Mouse (Mus musculus) embryonic stem cell, embryonic (primary cell): Measurements from ENCODE around the gene Atp9a.

Experiments used
- CTCF ChIA-PET, 4 experiments: fragments of 300-600 bp in 2 of 4; fragments of 350-600 bp in 2 of 4; sonication (Branson Sonifier 250); formaldehyde crosslinking; loops; one replicate each; lab custom pipeline; 2022; ENCODE audit warnings: inconsistent platforms in 2 of 4; lab: Charles Lee
- POLR2A ChIA-PET, 4 experiments: fragments of 300-600 bp in 2 of 4; fragments of 350-600 bp in 2 of 4; sonication (Branson Sonifier 250); formaldehyde crosslinking; loops; one replicate each; lab custom pipeline; 2022; ENCODE audit warnings: antibody characterized with exemption in 4 of 4, inconsistent platforms in 1 of 4; lab: Charles Lee

The Atp9a gene

GRCm38 (mm10) chr2:168654482-168654881 is 87.7 kb downstream of the Atp9a start:
- ChIA-PET CTCF (interaction anchor here in 3 of 4 experiments (0.5 to 1.5 kb wide), 8 partner anchors 8 to 251 kb away, joined by 3 to 7 read pairs (median 3); no protein-coding TSS in a partner anchor), POLR2A (interaction anchor here in 1 of 4 experiments (0.5 to 0.6 kb wide), 2 partner anchors 27 to 273 kb away, joined by 4 to 5 read pairs; no protein-coding TSS in a partner anchor)

- POLR2A ChIA-PET = interaction anchor here in 2 of 4 experiments (0.6 to 1.3 kb wide), 2 partner anchors 10 to 1357 kb away, joined by 3 read pairs; no protein-coding TSS in a partner anchor
- CTCF ChIA-PET = interaction anchor here (0.5 to 2.5 kb wide), 64 partner anchors 9 to 405 kb away, joined by 3 to 17 read pairs (median 3); no protein-coding TSS in a partner anchor
Observed at GRCm38 (mm10) chr2:168651757-168652156, 90.5 kb downstream of the Atp9a start.

- CTCF ChIA-PET = interaction anchor here in 3 of 4 experiments (0.6 to 1.5 kb wide), 6 partner anchors 11 to 209 kb away, joined by 3 to 8 read pairs (median 3); no protein-coding TSS in a partner anchor
- POLR2A ChIA-PET = interaction anchor here in 3 of 4 experiments (0.6 to 1.6 kb wide), 3 partner anchors 10 to 189 kb away, joined by 3 to 4 read pairs (median 3); no protein-coding TSS in a partner anchor
Observed at GRCm38 (mm10) chr2:168648171-168648570, 94.0 kb downstream of the Atp9a start.

- ChIA-PET CTCF (interaction anchor here (0.6 to 1.6 kb wide), 8 partner anchors 9 to 1319 kb away, joined by 3 to 6 read pairs (median 3); no protein-coding TSS in a partner anchor), POLR2A (interaction anchor here in 3 of 4 experiments (0.6 to 0.7 kb wide), 4 partner anchors 12 to 302 kb away, joined by 3 to 6 read pairs (median 3); no protein-coding TSS in a partner anchor)
Observed at GRCm38 (mm10) chr2:168644855-168645254, 97.4 kb downstream of the Atp9a start.

GRCm38 (mm10) chr2:168643524-168644177 is 98.6 kb downstream of the Atp9a start:
- POLR2A ChIA-PET = no interaction called here
- CTCF ChIA-PET = interaction anchor here in 3 of 4 experiments (0.6 to 1.3 kb wide), 4 partner anchors 27 to 238 kb away, joined by 3 read pairs; no protein-coding TSS in a partner anchor

GRCm38 (mm10) chr2:168642187-168642586 is 100.0 kb downstream of the Atp9a start:
- POLR2A ChIA-PET = no interaction called here
- CTCF ChIA-PET = interaction anchor here in 2 of 4 experiments (0.6 to 1.8 kb wide), 4 partner anchors 10 to 601 kb away, joined by 3 to 4 read pairs (median 3); no protein-coding TSS in a partner anchor

DNA sequence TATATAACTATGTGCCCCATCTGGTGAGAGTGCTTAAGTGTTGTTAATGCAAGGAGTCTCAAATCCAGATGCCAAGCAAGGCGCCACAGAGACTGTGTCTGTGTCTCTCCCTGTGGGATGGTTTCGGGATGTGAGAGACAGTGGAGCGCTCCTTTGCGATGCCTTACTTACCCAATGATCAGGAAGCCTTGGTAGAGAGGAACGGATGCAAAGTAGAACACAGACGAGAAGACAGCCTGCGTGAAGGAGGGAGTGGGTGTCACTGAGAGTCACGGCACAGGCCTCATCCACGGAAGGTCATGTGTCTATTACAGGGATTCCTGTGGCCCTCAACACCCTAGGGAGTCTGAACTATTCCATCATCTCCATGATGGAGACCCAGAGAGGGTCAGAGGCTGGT is 101.7 kb downstream of the Atp9a start:
- POLR2A ChIA-PET = interaction anchor here in 2 of 4 experiments (0.6 to 0.8 kb wide), 2 partner anchors 12 to 881 kb away, joined by 3 to 6 read pairs; no protein-coding TSS in a partner anchor

DNA sequence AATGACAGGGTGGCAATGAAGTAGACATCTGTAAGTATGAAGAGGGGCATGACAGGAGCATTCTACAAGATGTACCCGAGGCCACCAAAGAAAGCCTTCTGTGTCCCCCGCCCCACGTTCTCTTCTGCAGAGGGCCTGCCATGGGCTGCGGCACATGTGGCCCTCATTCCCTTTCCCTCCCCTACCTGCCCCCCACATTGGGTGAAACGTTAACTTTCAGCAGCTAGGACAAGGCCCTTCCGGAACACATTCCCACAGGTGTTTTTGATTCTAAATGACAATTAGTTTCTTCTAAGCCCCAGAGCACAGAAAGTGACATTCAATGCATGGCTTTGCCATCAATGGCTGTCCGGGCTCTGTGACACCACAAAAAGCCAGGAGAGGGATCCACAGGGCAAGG is 107.3 kb downstream of the Atp9a start:
- CTCF ChIA-PET = interaction anchor here in 1 of 4 experiments (1.1 kb wide), 1 partner anchor 17 kb away, joined by 4 read pairs; no protein-coding TSS in a partner anchor
- POLR2A ChIA-PET = no interaction called here

More for the DNA sequence above, 101.7 kb downstream of the Atp9a start:
- CTCF ChIA-PET = interaction anchor here in 3 of 4 experiments (0.7 to 1.8 kb wide), 3 partner anchors 12 to 15 kb away, joined by 3 to 6 read pairs (median 4); no protein-coding TSS in a partner anchor

GRCm38 (mm10) chr2:168633301-168633816 is 108.8 kb downstream of the Atp9a start:
- CTCF ChIA-PET = interaction anchor here (0.6 to 1.3 kb wide), 7 partner anchors 11 to 554 kb away, joined by 3 to 5 read pairs (median 3); no protein-coding TSS in a partner anchor
- POLR2A ChIA-PET = interaction anchor here in 1 of 4 experiments (0.7 to 1.7 kb wide), 2 partner anchors 45 to 55 kb away, joined by 3 to 5 read pairs; no protein-coding TSS in a partner anchor

DNA sequence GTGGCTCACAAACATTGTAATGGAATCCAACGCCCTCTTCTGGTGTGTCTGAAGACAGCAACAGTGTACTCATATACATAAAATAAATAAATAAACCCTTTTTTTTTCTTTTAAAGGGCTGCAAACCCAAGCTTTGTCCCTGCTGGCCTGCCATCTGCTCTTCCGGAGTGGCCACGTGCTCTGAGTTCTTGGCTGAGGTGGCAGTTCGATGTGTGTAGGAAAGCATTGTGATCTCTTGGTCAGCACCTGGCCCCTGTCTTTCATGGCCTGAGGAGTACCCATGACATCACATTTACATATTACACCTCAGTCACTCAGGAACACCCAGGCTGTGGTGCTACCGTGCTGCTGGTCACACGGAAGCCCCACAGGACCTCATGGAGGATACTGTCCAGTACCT is 109.7 kb downstream of the Atp9a start:
- ChIA-PET POLR2A (interaction anchor here in 1 of 4 experiments (1.7 kb wide), 1 partner anchor 56 kb away, joined by 5 read pairs; no protein-coding TSS in a partner anchor), CTCF (interaction anchor here in 3 of 4 experiments (0.6 to 6.4 kb wide), 6 partner anchors 19 to 190 kb away, joined by 3 to 55 read pairs (median 4); no protein-coding TSS in a partner anchor)

DNA sequence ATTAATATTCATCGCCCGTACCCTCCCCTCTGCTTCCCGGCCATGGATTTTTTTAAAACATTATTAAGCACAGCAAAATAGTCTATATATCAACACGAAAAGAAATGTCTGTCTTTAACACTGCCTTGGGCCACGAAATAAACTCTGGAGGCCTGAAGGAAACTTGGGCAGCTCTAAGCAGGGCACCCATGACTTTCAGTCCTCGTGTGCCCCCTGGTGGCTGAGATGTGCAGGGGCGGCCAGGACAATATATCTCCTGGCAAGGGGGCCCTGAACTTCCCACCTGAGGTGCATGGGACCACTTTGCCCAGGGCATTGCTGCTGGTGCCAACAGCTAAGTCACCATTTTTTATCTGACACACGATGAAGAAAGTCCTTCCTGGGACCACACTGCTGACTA is 113.4 kb downstream of the Atp9a start:
- ChIA-PET POLR2A (no interaction called here), CTCF (interaction anchor here (0.5 to 6.4 kb wide), 51 partner anchors 8 to 899 kb away, joined by 3 to 55 read pairs (median 4); partner anchors contain the start of gene Nfatc2 (in 1 of the 4))

DNA sequence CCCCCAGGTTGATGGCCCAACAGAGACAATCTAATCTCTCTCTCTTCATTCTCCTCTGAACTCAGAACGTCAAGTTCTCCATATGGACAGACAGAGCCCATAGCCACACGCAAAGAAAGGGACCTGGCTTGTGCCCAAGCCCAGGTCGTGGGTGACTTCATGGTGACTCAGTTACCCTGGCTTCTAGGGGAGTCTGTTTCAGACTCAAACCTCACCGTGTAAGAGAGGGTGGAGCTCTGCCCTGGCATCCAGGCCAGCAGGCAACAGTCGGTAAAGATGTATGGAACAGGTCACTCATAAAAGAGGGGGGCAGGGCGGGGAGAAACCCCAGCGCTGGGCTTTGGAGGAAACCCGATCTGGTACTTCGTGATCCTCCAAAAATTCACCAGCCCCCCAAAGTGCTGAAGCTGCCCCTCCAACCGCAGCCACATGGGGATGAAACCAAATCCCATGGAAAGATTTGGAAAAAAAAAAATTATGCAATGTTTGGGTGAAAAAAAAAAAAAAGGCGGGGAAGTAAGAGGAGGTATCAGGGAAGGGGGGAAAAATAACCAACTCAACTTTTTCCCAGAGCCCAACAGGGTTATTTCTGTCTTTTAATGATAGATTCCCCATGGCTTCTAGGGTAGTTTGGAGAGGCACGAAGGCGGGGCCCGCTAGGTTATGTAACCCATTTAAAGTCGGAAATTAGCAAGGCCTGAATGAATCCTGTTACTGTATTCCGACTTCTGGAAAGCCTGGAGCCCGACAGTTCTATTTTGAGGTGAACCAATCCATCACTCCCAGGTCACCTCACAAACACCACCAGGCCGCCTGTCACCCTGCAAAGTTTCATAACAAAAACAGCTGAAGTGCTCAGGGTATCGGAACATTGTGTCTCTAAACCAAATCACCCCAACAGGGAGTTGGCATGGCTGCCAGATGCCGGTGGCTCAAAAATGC is 114.1 kb downstream of the Atp9a start:
- POLR2A ChIA-PET = interaction anchor here in 2 of 4 experiments (0.6 to 0.7 kb wide), 2 partner anchors 27 to 182 kb away, joined by 3 to 4 read pairs; no protein-coding TSS in a partner anchor
- CTCF ChIA-PET = interaction anchor here (0.5 to 6.4 kb wide), 54 partner anchors 9 to 898 kb away, joined by 3 to 55 read pairs (median 4); partner anchors contain the start of gene Nfatc2 (in 1 of the 4)

- ChIA-PET POLR2A (interaction anchor here in 3 of 4 experiments (0.6 to 1.7 kb wide), 10 partner anchors 9 to 246 kb away, joined by 3 to 5 read pairs (median 4); partner anchors contain the start of gene Atp9a (in 1 of the 3)), CTCF (interaction anchor here (0.5 to 6.4 kb wide), 11 partner anchors 12 to 1495 kb away, joined by 3 to 55 read pairs (median 4); no protein-coding TSS in a partner anchor)
Observed at GRCm38 (mm10) chr2:168626385-168626784, 115.8 kb downstream of the Atp9a start.

DNA sequence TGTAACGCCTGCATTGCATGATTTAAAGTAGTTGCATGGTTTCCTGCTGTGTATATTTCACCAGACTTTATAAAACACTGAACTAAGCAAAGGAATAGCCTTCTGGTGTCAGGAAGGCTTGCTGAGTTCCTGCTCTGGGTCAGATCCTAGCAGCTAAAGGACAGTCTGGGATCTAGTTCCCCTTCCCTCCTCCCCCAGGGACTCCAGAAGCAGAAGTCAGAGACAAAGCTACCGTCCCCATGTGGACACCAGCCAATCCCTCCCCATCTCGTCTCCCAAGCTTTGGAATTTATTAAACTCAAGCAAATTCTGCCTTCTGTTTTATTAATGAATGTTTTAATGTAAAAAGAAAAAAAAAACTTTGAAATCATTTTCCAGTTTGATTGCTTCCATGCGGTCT is 117.1 kb downstream of the Atp9a start:
- CTCF ChIA-PET = interaction anchor here in 2 of 4 experiments (0.6 to 1.3 kb wide), 2 partner anchors 16 to 28 kb away, joined by 4 to 6 read pairs; no protein-coding TSS in a partner anchor
- POLR2A ChIA-PET = interaction anchor here in 1 of 4 experiments (0.9 kb wide), 1 partner anchor 13 kb away, joined by 3 read pairs; no protein-coding TSS in a partner anchor

DNA sequence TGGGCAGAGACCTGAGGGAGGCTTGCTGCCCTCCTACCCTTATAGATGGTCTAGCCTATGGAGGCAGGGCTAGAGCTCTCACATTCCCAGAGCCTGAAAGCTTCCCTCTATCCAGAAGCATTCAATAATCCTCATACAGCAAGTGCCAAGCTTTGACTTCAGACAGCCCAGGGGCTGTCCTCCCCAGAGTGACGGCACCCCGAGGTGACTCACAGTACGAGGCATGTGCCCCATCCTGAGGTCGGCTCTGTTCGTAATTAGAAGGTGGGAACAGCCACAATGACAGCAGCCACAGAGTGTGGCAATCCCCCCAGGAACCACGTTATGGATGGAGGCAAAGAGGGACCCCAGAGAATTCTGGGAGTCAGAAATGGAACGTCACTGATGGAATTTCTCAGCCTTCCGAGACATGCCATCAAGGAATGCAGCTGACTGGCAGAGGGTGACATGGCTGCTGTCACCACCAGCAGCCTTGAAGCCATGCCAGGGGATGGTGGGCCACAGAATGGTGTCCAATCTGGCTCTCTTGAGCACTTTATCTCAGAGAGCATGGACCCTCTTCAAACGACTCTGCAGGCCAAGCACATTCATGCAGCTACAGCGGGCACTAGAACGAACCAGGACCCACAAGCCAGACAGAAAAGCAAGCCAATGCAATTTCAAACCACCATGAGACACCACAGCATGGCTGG is 121.0 kb downstream of the Atp9a start:
- ChIA-PET CTCF (interaction anchor here in 2 of 4 experiments (0.7 to 1.3 kb wide), 2 partner anchors 30 to 149 kb away, joined by 3 read pairs; no protein-coding TSS in a partner anchor), POLR2A (interaction anchor here in 2 of 4 experiments (1.1 to 1.7 kb wide), 2 partner anchors 13 to 17 kb away, joined by 3 to 4 read pairs; no protein-coding TSS in a partner anchor)

DNA sequence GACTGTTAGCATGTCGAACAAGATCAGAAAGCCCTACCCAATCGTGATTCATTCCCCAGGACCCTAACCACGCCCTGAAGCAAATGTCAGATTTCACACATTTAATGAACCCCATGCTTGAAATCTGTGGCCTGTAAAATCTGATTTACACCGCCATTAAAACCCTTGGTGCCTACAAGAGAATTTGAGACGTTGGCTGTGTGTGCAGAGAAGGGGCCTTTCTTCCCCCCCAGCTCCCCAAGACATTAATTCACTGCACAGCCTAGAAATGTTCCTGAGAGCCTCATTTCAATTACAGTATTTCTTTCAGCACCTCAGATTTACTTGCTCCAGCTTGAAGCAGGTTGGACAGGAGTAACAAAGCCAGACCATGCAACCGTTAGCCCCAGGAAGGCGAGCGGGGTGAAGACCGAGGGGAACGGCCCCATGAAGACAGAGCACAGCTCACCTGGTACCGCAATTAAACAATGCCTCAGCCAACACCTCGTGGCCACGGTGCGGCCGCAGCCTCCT is 123.9 kb downstream of the Atp9a start:
- POLR2A ChIA-PET = interaction anchor here in 1 of 4 experiments (0.6 to 1.3 kb wide), 4 partner anchors 8 to 220 kb away, joined by 3 to 5 read pairs (median 3); no protein-coding TSS in a partner anchor
- CTCF ChIA-PET = interaction anchor here in 2 of 4 experiments (0.5 to 1.5 kb wide), 3 partner anchors 11 to 145 kb away, joined by 3 to 6 read pairs (median 3); no protein-coding TSS in a partner anchor
